Mouse (Mus musculus): ENCODE measurements at regions not wholly inside any gene's neighbourhood (a gene's known extent, or its start where the extent isn't known, plus 50 kb on each side); places are given as distances from the start of the nearest gene placed in this dataset.

- DNase-seq (ENCODE audit: low spot score): no peak
Measured at GRCm38 (mm10) chr5:50125676-50126075, 66.9 kb upstream of the Adgra3 start.

DNA sequence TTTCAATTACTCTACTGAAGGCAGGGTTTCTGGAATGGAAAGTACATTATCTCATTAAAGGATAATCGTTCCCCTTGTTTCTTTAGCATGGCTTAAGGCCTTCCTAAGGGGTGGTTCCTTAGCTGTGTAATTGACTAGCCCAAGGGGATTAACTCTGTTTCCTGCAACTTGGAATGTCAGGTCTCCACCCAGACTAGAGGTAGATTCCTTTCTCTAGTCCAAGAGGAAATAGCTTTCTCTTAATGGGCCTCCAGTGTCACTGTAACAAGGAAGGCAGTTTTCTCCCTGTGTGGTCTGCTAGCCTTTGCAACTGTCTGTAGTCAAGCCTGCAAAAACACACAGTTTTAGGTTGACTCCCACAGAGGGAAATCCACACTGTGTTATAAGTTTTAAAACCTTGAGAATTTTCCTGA, 64.0 kb upstream of the Adgra3 start:
- DNase-seq (ENCODE audit: low spot score): peak; percentile 44

GRCm38 (mm10) chr5:50119860-50120259, 61.1 kb upstream of the Adgra3 start:
- no peak for DNase-seq (ENCODE audit: low spot score)

Measured in embryo, embryonic 10.5 days (tissue).